Mouse (Mus musculus) ES-E14 (cell line): ENCODE measurements around the gene Sarm1.

Source experiments
- CHD2 ChIP-seq: IDR thresholded peaks from 2 replicates; pipeline ENCODE4 v1.6.1; 2014; ENCODE audit warnings: mild to moderate bottlenecking, low read depth, low read length, inconsistent platforms
- HCFC1 ChIP-seq: IDR thresholded peaks from 2 replicates; pipeline ENCODE4 v1.6.1; 2012; ENCODE audit warnings: low read length, inconsistent platforms, borderline replicate concordance; ENCODE audit not compliant: insufficient read depth
- MAFK ChIP-seq: IDR thresholded peaks from 2 replicates; pipeline ENCODE4 v1.6.1; 2014; ENCODE audit warnings: mild to moderate bottlenecking, low read depth, low read length, inconsistent platforms; ENCODE audit not compliant: insufficient read depth

DNA sequence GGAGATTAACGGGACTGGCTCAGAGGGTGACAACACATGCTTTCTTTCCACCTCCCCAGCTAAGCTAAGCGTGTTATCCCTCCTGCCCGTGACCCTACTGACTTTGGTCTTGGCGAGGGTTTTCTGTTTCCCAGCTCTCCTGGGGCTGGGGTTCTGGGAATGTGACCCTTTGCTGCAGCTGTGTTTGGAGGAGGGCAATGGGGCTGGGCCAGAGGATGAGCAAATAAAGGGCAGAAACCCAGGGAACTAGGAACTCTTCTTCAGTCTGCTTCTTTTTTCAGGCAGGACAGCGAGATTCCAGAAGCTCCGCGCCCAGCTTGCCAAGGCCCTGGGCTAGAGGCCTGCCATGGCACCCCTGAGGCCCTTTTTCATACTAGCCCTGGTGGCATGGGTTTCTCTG is 1.4 kb upstream of the Sarm1 start, which contains the start of gene Vtn:
- no peak for TF ChIP-seq CHD2
- no peak for TF ChIP-seq MAFK
- no peak for TF ChIP-seq HCFC1
